Mouse (Mus musculus): Measurements from ENCODE around the gene Bves.

DNA sequence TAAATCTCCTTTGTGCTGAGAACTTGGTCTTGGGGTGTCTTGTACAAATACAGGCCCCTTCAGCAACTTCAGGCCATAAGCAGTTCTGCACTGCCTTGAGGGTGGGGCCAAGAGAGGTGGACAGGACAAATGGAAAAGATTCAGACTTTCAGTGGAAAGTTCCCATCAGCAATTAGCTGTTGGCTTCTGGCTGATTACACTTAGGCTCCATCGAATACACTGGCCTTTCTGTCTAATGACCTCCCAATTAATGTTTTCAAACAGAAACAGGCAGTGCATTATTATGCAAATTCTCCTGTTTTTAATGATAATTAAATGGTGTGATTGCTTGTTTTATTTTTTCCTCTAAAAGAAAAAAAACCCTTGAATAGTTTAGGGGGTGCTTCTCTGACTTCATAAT is 11.4 kb upstream of the Bves start:
- TF ChIP-seq CTCF (conservative IDR thresholded peaks at IDR 0.05; ENCODE audit: insufficient read depth, insufficient read length, low read depth, low read length) (no peak), POLR2A (IDR thresholded peaks at IDR 0.05; ENCODE audit: low read depth, low read length) (no peak)

Measured in kidney, adult 2 months (tissue).